Mouse (Mus musculus): ENCODE results near the gene Snap23.

DNA sequence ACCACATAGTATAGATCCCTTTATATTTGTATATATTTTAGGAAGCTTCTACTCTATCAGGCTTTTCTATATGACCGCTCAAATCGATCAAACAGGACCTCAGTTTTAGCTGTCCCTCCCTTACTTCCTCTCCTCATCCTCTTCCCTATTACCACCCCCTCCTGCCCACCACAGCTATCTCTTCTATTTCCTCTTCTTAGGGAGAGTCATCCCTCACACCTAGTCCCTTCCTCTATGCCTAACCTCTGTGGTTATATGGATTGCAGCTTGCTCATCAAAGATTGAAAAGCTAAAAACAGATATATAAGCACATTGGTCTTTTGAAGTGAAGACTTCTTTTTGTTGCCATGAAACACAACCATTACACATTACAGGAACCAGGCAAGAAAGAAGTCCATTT, 22.7 kb upstream of the Snap23 start:
- TF ChIP-seq CTCF (IDR thresholded peaks at IDR 0.05; ENCODE audit: extremely low read depth, insufficient read depth, insufficient read length, insufficient replicate concordance) (no peak), POLR2A (IDR thresholded peaks at IDR 0.05; ENCODE audit: low read depth, low read length) (no peak)
